Comparison of ENCODE assay signal across 9 mouse cellular contexts in the genomic region with DNA sequence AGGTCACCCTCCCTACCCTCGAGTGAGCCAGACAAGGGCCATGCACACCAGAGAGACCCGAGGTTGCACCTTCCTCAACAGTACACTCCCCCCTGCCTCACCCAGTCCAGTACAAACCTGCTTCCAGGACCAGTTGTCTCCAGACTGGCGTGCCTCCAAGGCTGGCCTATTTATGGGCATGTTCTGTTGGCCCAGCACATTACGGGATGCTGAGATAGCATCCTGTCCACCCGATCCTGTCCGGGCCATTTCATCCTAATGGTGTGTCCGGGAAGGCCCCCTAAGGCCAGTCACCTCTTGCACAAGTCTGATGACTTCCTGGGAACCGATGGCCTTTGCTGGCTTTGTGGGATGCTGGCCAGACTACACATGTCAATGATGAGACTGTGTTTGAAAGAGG. TPM values are rescaled to one million over a fixed set of nuclear protein-coding genes. Genes with fewer than 3 reads are reported as not detected.
DNase-seq lines count a peak whose midpoint lies in the region; ATAC-seq lines count a peak whose summit lies in the region.
"Had no signal": no experiment of that assay in that cellular context is flagged by ENCODE, and none has a peak within 500 bp of the region (broad histone marks: within the 10 kb centered on the region; RNA-seq: fewer than 3 reads in every experiment).

A gene (minus strand): TSS at position 146 of the 400 bp plus-strand sequence.

- DNase-seq in embryonic facial prominence, embryonic 10.5 days (ENCODE audit: low spot score): no peak
- DNase-seq in urinary bladder, postnatal 14 days (ENCODE audit: low spot score): peak; percentile 68
- DNase-seq in urinary bladder, postnatal 36 days (ENCODE audit: low spot score in 2 of 2): no peak
- peak; percentile 48 to 68 for DNase-seq in heart, postnatal 10 days
- no peak for DNase-seq in layer of hippocampus, adult 9-10 months (ENCODE audit: low spot score)
- DNase-seq in left cerebral cortex, postnatal 36 days (ENCODE audit: low spot score in 2 of 2): no peak
- DNase-seq in B cell, adult 2 months: no peak

- no peak within 1 kb of the TSS for H3K9ac ChIP-seq in embryonic facial prominence, embryonic 12.5 days
- H3K9ac ChIP-seq: midbrain, embryonic 12.5 days had no signal

- no peaks in the 10 kb centered on the region for H3K9me3 ChIP-seq in embryonic facial prominence, embryonic 12.5 days
- no peaks in the 10 kb centered on the region for H3K9me3 ChIP-seq in embryonic facial prominence, embryonic 10.5 days
- H3K9me3 ChIP-seq: midbrain, embryonic 12.5 days had no signal

- no peak for ATAC-seq in embryonic facial prominence, embryonic 12.5 days (ENCODE audit: insufficient number of reproducible peaks, insufficient read depth, low FRiP score, low TSS enrichment)

- H3K4me2 ChIP-seq in embryonic facial prominence, embryonic 12.5 days (replicated peaks): no peak within 1 kb of the TSS

- no peaks in the 10 kb centered on the region for H3K4me1 ChIP-seq in embryonic facial prominence, embryonic 12.5 days
- peaks cover 10% of the 10 kb centered on the region; the same call in 1 of the 2 replicates for H3K4me1 ChIP-seq in embryonic facial prominence, embryonic 10.5 days
- H3K4me1 ChIP-seq: midbrain, embryonic 12.5 days had no signal

- no peak within 1 kb of the TSS for H3K27ac ChIP-seq in embryonic facial prominence, embryonic 12.5 days
- no peak within 1 kb of the TSS for H3K27ac ChIP-seq in embryonic facial prominence, embryonic 10.5 days (replicated peaks)
- H3K27ac ChIP-seq: midbrain, embryonic 12.5 days had no signal

- no peaks in the 10 kb centered on the region for H3K27me3 ChIP-seq in embryonic facial prominence, embryonic 12.5 days
- H3K27me3 ChIP-seq in embryonic facial prominence, embryonic 10.5 days (replicated peaks; ENCODE audit: low read depth, poor library complexity, severe bottlenecking): 0 out of 2 replicates have a peak, but pooled peaks cover 2% of the 10 kb centered on the region

- H3K36me3 ChIP-seq in embryonic facial prominence, embryonic 12.5 days: no peaks in the 10 kb centered on the region
- no peaks in the 10 kb centered on the region for H3K36me3 ChIP-seq in embryonic facial prominence, embryonic 10.5 days (replicated peaks)
- H3K36me3 ChIP-seq: midbrain, embryonic 12.5 days had no signal

- no peak within 1 kb of the TSS for H3K4me3 ChIP-seq in embryonic facial prominence, embryonic 12.5 days
- H3K4me3 ChIP-seq in embryonic facial prominence, embryonic 10.5 days: no peak within 1 kb of the TSS
- H3K4me3 ChIP-seq: midbrain, embryonic 12.5 days had no signal

- intact Hi-C loops in heart, postnatal 10 days (cut with DNase I): no loop called here
- intact Hi-C loops in left cerebral cortex, postnatal 36 days (cut with DNase I): no loop called here

- WGBS in embryonic facial prominence, embryonic 12.5 days: 84% methylated on average over 8 of the region's 8 CpGs
- 88% methylated on average over 8 of the region's 8 CpGs for WGBS in embryonic facial prominence, embryonic 10.5 days

RNA-seq across cellular contexts. Expression of the gene that starts here (rescaled TPM):
- 34.0 and 84.1 TPM in 2 replicates for polyA plus RNA-seq in embryonic facial prominence, embryonic 12.5 days (2016; fragmentation: Nextera tagmentation; extraction: Ambion mirVana)
- polyA plus RNA-seq in embryonic facial prominence, embryonic 10.5 days (2016; fragmentation: Nextera tagmentation; extraction: Ambion mirVana): 0.97 and 1.0 TPM in 2 replicates
- total RNA-seq in heart, postnatal 10 days (2021): 1 to 10 TPM; 2.0 to 2.1 TPM
- 1 to 10 TPM; 1.1 to 2.4 TPM for total RNA-seq in left cerebral cortex, postnatal 36 days (2021)

Comparison
In these comparisons a context has a peak if more than half of its experiments do, and no peak if none do; other contexts are left out.
1. RNA of the gene that starts here (polyA plus RNA-seq): 34.0 to 84.1 TPM in embryonic facial prominence, embryonic 12.5 days; 0.97 to 1.0 TPM in embryonic facial prominence, embryonic 10.5 days; every median in the first group is over 10 times any median in the second.
2. DNase-seq: peak in urinary bladder, postnatal 14 days (single experiment) and heart, postnatal 10 days (2 of 2); none in embryonic facial prominence, embryonic 10.5 days (single experiment), urinary bladder, postnatal 36 days (0 of 2), layer of hippocampus, adult 9-10 months (single experiment), left cerebral cortex, postnatal 36 days (0 of 2) and B cell, adult 2 months (0 of 2).